Comparison of ENCODE assay signal across 8 mouse cellular contexts in the genomic region with DNA sequence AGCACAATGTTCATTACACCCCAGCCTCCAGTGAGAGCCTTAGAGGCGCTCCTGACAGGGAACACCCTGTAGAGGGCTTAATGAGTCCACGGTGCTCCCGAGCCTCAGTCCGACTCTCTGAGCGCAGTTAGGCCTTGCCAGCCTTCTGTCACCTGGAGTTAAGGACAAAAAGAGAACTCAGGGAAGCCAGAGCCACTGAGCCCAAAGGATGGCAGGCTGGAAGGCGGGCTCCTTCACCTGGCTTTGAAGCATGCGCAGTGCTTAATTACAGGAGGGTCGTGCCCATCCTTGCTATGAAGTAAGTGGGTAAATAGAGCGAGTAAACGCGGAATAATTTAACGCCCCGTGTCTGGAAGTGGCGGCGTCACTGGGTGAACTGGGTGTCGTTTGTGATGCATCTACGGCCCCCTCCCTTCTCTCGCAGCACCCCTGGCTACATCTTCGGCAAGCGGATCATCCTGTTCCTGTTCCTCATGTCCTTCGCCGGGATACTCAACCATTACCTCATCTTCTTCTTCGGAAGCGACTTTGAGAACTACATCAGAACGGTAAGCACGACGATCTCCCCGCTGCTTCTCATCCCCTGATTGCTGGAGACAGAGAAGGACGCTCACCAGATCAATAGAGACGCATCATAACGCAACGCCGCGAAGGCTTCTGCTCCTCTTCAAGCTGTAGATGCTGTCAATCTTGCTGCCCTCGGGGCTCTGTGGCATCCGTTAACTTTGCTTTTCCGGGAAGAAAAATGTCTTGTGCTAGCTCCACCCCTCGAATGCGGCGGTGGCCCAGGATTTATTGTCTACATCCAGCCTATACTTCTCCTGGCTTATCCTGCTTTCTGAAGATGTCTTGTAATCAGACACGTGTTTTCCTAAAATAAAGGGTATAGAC. TPM values are rescaled to one million over a fixed set of nuclear protein-coding genes. Genes with fewer than 3 reads are reported as not detected.
DNase-seq lines count a peak whose midpoint lies in the region; ATAC-seq lines count a peak whose summit lies in the region.

No protein-coding gene starts in this region.

- peak overlapping the region; percentile 39 for H3K4me3 ChIP-seq in lung, embryonic 16.5 days (ENCODE audit: low read length)
- H3K4me3 ChIP-seq in hindbrain, embryonic 13.5 days, result peak overlapping the region; percentile 38
- 0 out of 2 replicates have a peak overlapping the region, but pooled peaks have one; percentile 5 for H3K4me3 ChIP-seq in liver, embryonic 13.5 days (replicated peaks)

- WGBS in lung, embryonic 16.5 days, result 25% methylated on average over 41 of the region's 41 CpGs
- 21% methylated on average over 41 of the region's 41 CpGs for WGBS in hindbrain, embryonic 13.5 days
- 68% methylated on average over 41 of the region's 41 CpGs for WGBS in liver, embryonic 13.5 days (ENCODE audit: insufficient replicate concordance)

- H3K27ac ChIP-seq in lung, embryonic 16.5 days (ENCODE audit: low read length), result no peak overlapping the region
- 0 out of 2 replicates have a peak overlapping the region, but pooled peaks have one; percentile 26 for H3K27ac ChIP-seq in hindbrain, embryonic 13.5 days
- no peak overlapping the region for H3K27ac ChIP-seq in liver, embryonic 13.5 days

- H3K27me3 ChIP-seq in lung, embryonic 16.5 days (ENCODE audit: control insufficient read depth, insufficient read depth, low read depth, low read length), result peaks cover 2% of the 10 kb centered on the region; the same call in 1 of the 2 replicates
- peaks cover 16% of the 10 kb centered on the region; the same call in 1 of the 2 replicates for H3K27me3 ChIP-seq in hindbrain, embryonic 13.5 days
- H3K27me3 ChIP-seq in liver, embryonic 13.5 days, result no peaks in the 10 kb centered on the region

- 0 out of 2 replicates have a peak, but pooled peaks cover 3% of the 10 kb centered on the region for H3K4me1 ChIP-seq in lung, embryonic 16.5 days (replicated peaks; ENCODE audit: control insufficient read depth, insufficient read depth, low read length)
- H3K4me1 ChIP-seq in hindbrain, embryonic 13.5 days (replicated peaks), result peaks cover 12% of the 10 kb centered on the region; the same call in 1 of the 2 replicates
- no peaks in the 10 kb centered on the region for H3K4me1 ChIP-seq in liver, embryonic 13.5 days (replicated peaks)

- no peak for DNase-seq in lung, postnatal 25 days (ENCODE audit: low spot score)
- DNase-seq in embryo, embryonic 10.5 days (ENCODE audit: low spot score), result peak; percentile 51
- DNase-seq in liver, embryonic 13.5 days, result no peak
- no peak for DNase-seq in ovary, postnatal 10 days (ENCODE audit: low spot score)
- DNase-seq in adrenal gland, adult 2 months, result no peak
- DNase-seq in thymus, postnatal 14 days, result no peak

- no peak for ATAC-seq in lung, embryonic 16.5 days (ENCODE audit: low read depth)
- peak; percentile 70 for ATAC-seq in hindbrain, embryonic 13.5 days (ENCODE audit: low FRiP score)
- ATAC-seq in liver, embryonic 13.5 days (ENCODE audit: low read depth), result no peak

- no peaks in the 10 kb centered on the region; the same call in 1 of the 2 replicates for H3K9me3 ChIP-seq in lung, embryonic 16.5 days (ENCODE audit: control insufficient read depth, low read length)
- H3K9me3 ChIP-seq in hindbrain, embryonic 13.5 days, result 0 out of 2 replicates have a peak, but pooled peaks cover 6% of the 10 kb centered on the region
- H3K9me3 ChIP-seq in liver, embryonic 13.5 days (replicated peaks), result peaks cover 6% of the 10 kb centered on the region; the same call in 1 of the 2 replicates

- no peaks in the 10 kb centered on the region for H3K36me3 ChIP-seq in lung, embryonic 16.5 days (ENCODE audit: control insufficient read depth, insufficient read depth, low read length)
- H3K36me3 ChIP-seq in hindbrain, embryonic 13.5 days, result no peaks in the 10 kb centered on the region
- peaks cover 3% of the 10 kb centered on the region; the same call in 1 of the 2 replicates for H3K36me3 ChIP-seq in liver, embryonic 13.5 days

- peak overlapping the region; percentile 65 for H3K4me2 ChIP-seq in lung, embryonic 16.5 days (ENCODE audit: low read depth, low read length)
- H3K4me2 ChIP-seq in hindbrain, embryonic 13.5 days, result peak overlapping the region; percentile 60
- peak overlapping the region; percentile 25 for H3K4me2 ChIP-seq in liver, embryonic 13.5 days

- H3K9ac ChIP-seq in lung, embryonic 16.5 days (ENCODE audit: low read length), result peak overlapping the region; percentile 50
- peak overlapping the region; percentile 70 for H3K9ac ChIP-seq in hindbrain, embryonic 13.5 days
- no peak overlapping the region for H3K9ac ChIP-seq in liver, embryonic 13.5 days

RNA-seq across cellular contexts. Expression of gene Alox5ap, which starts 22.8 kb away (rescaled TPM):
- 22.0 and 22.9 TPM in 2 replicates for polyA plus RNA-seq in lung, embryonic 16.5 days (2015; fragmentation: Nextera tagmentation; extraction: Ambion mirVana)
- 9.0 and 11.2 TPM in 2 replicates for polyA plus RNA-seq in hindbrain, embryonic 13.5 days (2015; fragmentation: Nextera tagmentation; extraction: Ambion mirVana)
- polyA plus RNA-seq in liver, embryonic 13.5 days (2015; fragmentation: Nextera tagmentation; extraction: Ambion mirVana), result 22.5 and 24.7 TPM in 2 replicates
- 10 to 100 TPM; 22.8 to 27.0 TPM for total RNA-seq in adrenal gland, adult 2 months (2021)
- polyA plus RNA-seq in adrenal gland, adult 2 months (2012; rRNA removed), result 9.0 and 9.1 TPM in 2 replicates
